Mouse (Mus musculus): ENCODE measurements around the gene Tmem18. TPM values are rescaled to one million over a fixed set of nuclear protein-coding genes. Genes with fewer than 3 reads are reported as not detected.

The Tmem18 gene
- 5.7 TPM for polyA plus RNA-seq (2012; fragmentation: generic; extraction: Trizol)

- Histone ChIP-seq H3K4me3 (peak within 1 kb of the TSS; percentile 70), H3K4me2 (ENCODE audit: low read depth) (peak within 1 kb of the TSS; percentile 99), H3K79me2 (ENCODE audit: control insufficient read depth, insufficient read depth) (no peaks in the 10 kb centered on the region), H3K36me3 (ENCODE audit: control insufficient read depth, insufficient read depth) (peaks cover 4% of the 10 kb centered on the region), H3K27me3 (ENCODE audit: control insufficient read depth, insufficient read depth, insufficient read length) (no peaks in the 10 kb centered on the region), H3ac (ENCODE audit: control insufficient read depth, insufficient read length) (peak within 1 kb of the TSS; percentile 51)
- peak; percentile 87 for TF ChIP-seq POLR2A (IDR thresholded peaks at IDR 0.05; ENCODE audit: insufficient read length, low read depth)
- TF ChIP-seq TCF3 (IDR thresholded peaks at IDR 0.05; ENCODE audit: insufficient read length, low read depth) = no peak
- TF ChIP-seq SRF (IDR thresholded peaks at IDR 0.05; ENCODE audit: control insufficient read depth, insufficient read length, low read depth) = no peak
- TF ChIP-seq TCF12 (IDR thresholded peaks at IDR 0.05; ENCODE audit: insufficient read depth, poor library complexity, severe bottlenecking) = no peak
- TF ChIP-seq POLR2AphosphoS2 (IDR thresholded peaks at IDR 0.05; ENCODE audit: insufficient read length, low read depth) = peak; percentile 84
Measured at GRCm38 (mm10) chr12:30584356-30584740, at the start of gene Tmem18. Gene Tmem18 (plus strand): TSS chr12:30584426.

GRCm38 (mm10) chr12:30557349-30557748, 26.9 kb upstream of the Tmem18 start:
- Histone ChIP-seq H3K79me2 (ENCODE audit: control insufficient read depth, insufficient read depth) (no peaks in the 10 kb centered on the region), H3K27me3 (ENCODE audit: control insufficient read depth, insufficient read depth, insufficient read length) (no peaks in the 10 kb centered on the region), H3ac (ENCODE audit: control insufficient read depth, insufficient read length) (no peak overlapping the region), H3K4me3 (no peak overlapping the region), H3K4me2 (ENCODE audit: low read depth) (no peak overlapping the region), H3K36me3 (ENCODE audit: control insufficient read depth, insufficient read depth) (no peaks in the 10 kb centered on the region)
- no peak for TF ChIP-seq POLR2A (IDR thresholded peaks at IDR 0.05; ENCODE audit: insufficient read length, low read depth)
- TF ChIP-seq MAX (IDR thresholded peaks at IDR 0.05; ENCODE audit: low read depth) = no peak
- TF ChIP-seq CEBPB (IDR thresholded peaks at IDR 0.05; ENCODE audit: insufficient read depth, poor library complexity, severe bottlenecking) = no peak
- TF ChIP-seq TCF3 (IDR thresholded peaks at IDR 0.05; ENCODE audit: insufficient read length, low read depth) = no peak
- no peak for TF ChIP-seq E2F4 (IDR thresholded peaks at IDR 0.05; ENCODE audit: insufficient read depth)
- TF ChIP-seq POLR2AphosphoS2 (IDR thresholded peaks at IDR 0.05; ENCODE audit: insufficient read length, low read depth) = no peak
- no peak for TF ChIP-seq MYOD1 (IDR thresholded peaks at IDR 0.05; ENCODE audit: control insufficient read depth in 1 of 3, insufficient read length in 2 of 3, low read depth in 2 of 3)
- TF ChIP-seq SRF (IDR thresholded peaks at IDR 0.05; ENCODE audit: control insufficient read depth, insufficient read length, low read depth) = no peak
- no peak for TF ChIP-seq MYOG (IDR thresholded peaks at IDR 0.05; ENCODE audit: control insufficient read depth in 1 of 3, insufficient read depth in 1 of 3, insufficient read length in 2 of 3, low read depth in 2 of 3)
- TF ChIP-seq USF1 (IDR thresholded peaks at IDR 0.05; ENCODE audit: low read depth) = no peak
- TF ChIP-seq TCF12 (IDR thresholded peaks at IDR 0.05; ENCODE audit: insufficient read depth, poor library complexity, severe bottlenecking) = no peak
- TF ChIP-seq REST (IDR thresholded peaks at IDR 0.05; ENCODE audit: insufficient read depth, insufficient read length) = no peak

GRCm38 (mm10) chr12:30561411-30561810, 22.8 kb upstream of the Tmem18 start:
- no peak overlapping the region for H3ac ChIP-seq (ENCODE audit: control insufficient read depth, insufficient read length)
- no peaks in the 10 kb centered on the region for H3K36me3 ChIP-seq (ENCODE audit: control insufficient read depth, insufficient read depth)
- H3K27me3 ChIP-seq (ENCODE audit: control insufficient read depth, insufficient read depth, insufficient read length) = no peaks in the 10 kb centered on the region
- TF ChIP-seq TCF3 (IDR thresholded peaks at IDR 0.05; ENCODE audit: insufficient read length, low read depth) (no peak), MAX (IDR thresholded peaks at IDR 0.05; ENCODE audit: low read depth) (no peak), USF1 (IDR thresholded peaks at IDR 0.05; ENCODE audit: low read depth) (no peak), REST (IDR thresholded peaks at IDR 0.05; ENCODE audit: insufficient read depth, insufficient read length) (no peak), MYOD1 (IDR thresholded peaks at IDR 0.05; ENCODE audit: control insufficient read depth in 1 of 3, insufficient read length in 2 of 3, low read depth in 2 of 3) (no peak), TCF12 (IDR thresholded peaks at IDR 0.05; ENCODE audit: insufficient read depth, poor library complexity, severe bottlenecking) (no peak), SRF (IDR thresholded peaks at IDR 0.05; ENCODE audit: control insufficient read depth, insufficient read length, low read depth) (no peak), CEBPB (IDR thresholded peaks at IDR 0.05; ENCODE audit: insufficient read depth, poor library complexity, severe bottlenecking) (no peak), POLR2AphosphoS2 (IDR thresholded peaks at IDR 0.05; ENCODE audit: insufficient read length, low read depth) (no peak), E2F4 (IDR thresholded peaks at IDR 0.05; ENCODE audit: insufficient read depth) (no peak), POLR2A (IDR thresholded peaks at IDR 0.05; ENCODE audit: insufficient read length, low read depth) (no peak), MYOG (IDR thresholded peaks at IDR 0.05; ENCODE audit: control insufficient read depth in 1 of 3, insufficient read depth in 1 of 3, insufficient read length in 2 of 3, low read depth in 2 of 3) (no peak)
- no peaks in the 10 kb centered on the region for H3K79me2 ChIP-seq (ENCODE audit: control insufficient read depth, insufficient read depth)
- no peak overlapping the region for H3K4me2 ChIP-seq (ENCODE audit: low read depth)
- H3K4me3 ChIP-seq = no peak overlapping the region

GRCm38 (mm10) chr12:30572075-30572474, 12.2 kb upstream of the Tmem18 start:
- Histone ChIP-seq H3K4me2 (ENCODE audit: low read depth) (no peak overlapping the region), H3K36me3 (ENCODE audit: control insufficient read depth, insufficient read depth) (no peaks in the 10 kb centered on the region), H3K27me3 (ENCODE audit: control insufficient read depth, insufficient read depth, insufficient read length) (no peaks in the 10 kb centered on the region), H3ac (ENCODE audit: control insufficient read depth, insufficient read length) (no peak overlapping the region), H3K4me3 (no peak overlapping the region), H3K79me2 (ENCODE audit: control insufficient read depth, insufficient read depth) (no peaks in the 10 kb centered on the region)
- TF ChIP-seq TCF3 (IDR thresholded peaks at IDR 0.05; ENCODE audit: insufficient read length, low read depth) (no peak), REST (IDR thresholded peaks at IDR 0.05; ENCODE audit: insufficient read depth, insufficient read length) (no peak), MYOG (IDR thresholded peaks at IDR 0.05; ENCODE audit: control insufficient read depth in 1 of 3, insufficient read depth in 1 of 3, insufficient read length in 2 of 3, low read depth in 2 of 3) (no peak), SRF (IDR thresholded peaks at IDR 0.05; ENCODE audit: control insufficient read depth, insufficient read length, low read depth) (no peak), POLR2A (IDR thresholded peaks at IDR 0.05; ENCODE audit: insufficient read length, low read depth) (no peak), MYOD1 (IDR thresholded peaks at IDR 0.05; ENCODE audit: control insufficient read depth in 1 of 3, insufficient read length in 2 of 3, low read depth in 2 of 3) (no peak)

- no peaks in the 10 kb centered on the region for H3K79me2 ChIP-seq (ENCODE audit: control insufficient read depth, insufficient read depth)
- no peak overlapping the region for H3ac ChIP-seq (ENCODE audit: control insufficient read depth, insufficient read length)
- no peaks in the 10 kb centered on the region for H3K27me3 ChIP-seq (ENCODE audit: control insufficient read depth, insufficient read depth, insufficient read length)
- H3K4me2 ChIP-seq (ENCODE audit: low read depth) = no peak overlapping the region
- H3K4me3 ChIP-seq = no peak overlapping the region
- TF ChIP-seq REST (IDR thresholded peaks at IDR 0.05; ENCODE audit: insufficient read depth, insufficient read length) (no peak), POLR2AphosphoS2 (IDR thresholded peaks at IDR 0.05; ENCODE audit: insufficient read length, low read depth) (no peak), USF1 (IDR thresholded peaks at IDR 0.05; ENCODE audit: low read depth) (no peak), SRF (IDR thresholded peaks at IDR 0.05; ENCODE audit: control insufficient read depth, insufficient read length, low read depth) (no peak)
- H3K36me3 ChIP-seq (ENCODE audit: control insufficient read depth, insufficient read depth) = no peaks in the 10 kb centered on the region
Measured at GRCm38 (mm10) chr12:30575952-30576351, 8.3 kb upstream of the Tmem18 start.

Data from myocyte (in vitro differentiated cells).